Mouse (Mus musculus) liver, adult 2 months (tissue): ENCODE measurements around the gene Thrsp.

ENCODE experiments used
- CTCF ChIP-seq: fragments of 200-500 bp; IDR thresholded peaks from 2 replicates; pipeline ENCODE4 v1.5.1; 2011; ENCODE audit warnings: low read depth, low read length, control low read depth
- POLR2A ChIP-seq: fragments of 200-500 bp; IDR thresholded peaks from 2 replicates; pipeline ENCODE4 v1.6.1; 2011; ENCODE audit warnings: low read length, control low read depth; ENCODE audit not compliant: insufficient read depth; ENCODE audit errors: extremely low read depth

DNA sequence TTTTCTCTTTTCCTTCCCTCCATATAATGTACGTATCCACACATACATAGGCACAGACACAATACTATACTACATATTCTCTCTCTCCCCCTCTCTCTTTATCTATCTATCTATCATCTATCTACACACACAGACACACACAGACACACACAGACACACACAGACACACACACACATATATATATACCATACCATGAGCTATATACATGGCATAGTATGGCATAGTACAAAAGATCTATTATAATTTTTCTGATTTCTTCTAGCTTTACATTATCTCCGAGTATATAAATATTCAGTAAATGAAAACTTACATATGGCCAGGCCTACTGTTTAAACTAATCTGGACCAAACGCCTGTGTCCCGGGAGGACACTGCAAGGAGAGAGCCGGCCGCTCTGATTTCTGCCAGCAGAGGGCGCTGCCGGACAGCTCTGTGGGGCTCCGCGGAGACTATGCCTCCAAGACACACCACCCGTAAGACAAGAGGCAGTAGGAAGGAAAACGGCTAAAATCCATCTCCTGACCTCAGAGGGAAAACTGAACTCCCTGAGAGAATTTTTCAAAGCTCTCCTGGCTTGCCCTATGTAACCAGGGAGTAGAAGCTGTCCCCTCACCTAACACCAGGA is 7.2 kb upstream of the Thrsp start:
- TF ChIP-seq POLR2A (no peak), CTCF (peak; percentile 92)
